Mouse (Mus musculus) cerebellum, adult 2 months (tissue): ENCODE data around the gene Cadm1.

Source experiments
- CTCF ChIP-seq: fragments of 200-500 bp; IDR thresholded peaks from 2 replicates; pipeline ENCODE4 v1.5.1; 2011; ENCODE audit warnings: low read depth, mild to moderate bottlenecking, control low read depth, low read length, moderate library complexity, borderline replicate concordance; ENCODE audit not compliant: insufficient read depth
- POLR2A ChIP-seq: fragments of 200-500 bp; IDR thresholded peaks from 2 replicates; pipeline ENCODE4 v1.6.1; 2011; ENCODE audit warnings: low read length, control low read depth, borderline replicate concordance; ENCODE audit not compliant: insufficient read depth

- TF ChIP-seq POLR2A, result no peak
- TF ChIP-seq CTCF, result no peak
Observed at GRCm38 (mm10) chr9:47869661-47870060, 339.7 kb downstream of the Cadm1 start.
